Mouse (Mus musculus) lung, adult 2 months (tissue): ENCODE data around the gene 6330409D20Rik.

ENCODE experiments used
- CTCF ChIP-seq: fragments of 200-500 bp; IDR thresholded peaks from 2 replicates; pipeline ENCODE4 v1.5.1; 2011; ENCODE audit warnings: mild to moderate bottlenecking, low read length, control low read depth; ENCODE audit not compliant: insufficient read depth
- POLR2A ChIP-seq: fragments of 200-500 bp; IDR thresholded peaks from 2 replicates; pipeline ENCODE4 v1.6.1; 2011; ENCODE audit warnings: low read depth, mild to moderate bottlenecking, control low read depth, low read length, borderline replicate concordance; ENCODE audit errors: extremely low read depth

DNA sequence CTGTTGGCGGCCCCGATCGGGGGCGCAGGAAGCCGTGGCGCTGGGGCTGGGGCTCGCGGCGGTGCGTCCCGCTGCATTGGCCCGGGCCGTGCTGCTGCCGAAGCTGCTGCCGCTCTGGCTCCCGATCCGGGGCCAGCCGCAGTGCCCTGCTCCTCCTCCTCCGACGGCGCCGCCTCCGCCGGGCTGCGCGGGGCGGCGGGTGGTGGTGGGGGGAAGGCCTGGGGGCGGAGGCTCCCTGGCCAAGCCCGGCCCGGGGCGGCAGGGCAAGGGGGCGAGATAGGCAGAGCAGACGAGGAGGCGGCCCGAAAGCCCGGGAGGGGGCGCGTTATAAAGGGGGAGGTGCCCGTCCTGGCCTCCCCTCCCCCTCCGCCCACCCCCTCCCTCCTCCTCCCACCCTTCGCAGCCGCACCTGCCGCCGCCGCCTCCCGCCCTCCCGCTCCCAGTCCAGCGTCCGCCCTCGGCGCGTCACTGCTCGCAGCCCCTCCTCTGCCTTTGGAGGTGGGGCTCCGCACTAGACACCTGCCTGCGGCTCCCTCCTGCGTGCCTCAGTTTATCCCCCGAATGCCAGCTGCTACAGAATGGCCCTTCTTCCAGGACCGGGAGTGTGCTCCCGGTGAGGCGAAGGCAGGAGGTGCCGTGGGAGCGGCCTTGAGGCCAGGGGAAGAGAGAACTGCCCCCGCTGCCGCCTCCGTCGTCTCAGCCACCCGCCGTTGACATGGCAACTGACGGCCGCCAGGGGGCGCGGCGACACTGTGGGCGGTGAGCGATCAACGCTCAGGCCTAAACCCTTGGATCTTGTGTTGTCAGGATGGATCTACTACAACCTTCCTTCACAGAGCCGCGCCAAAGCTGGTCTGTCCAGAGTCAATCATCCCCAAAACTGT, 27.6 kb downstream of the 6330409D20Rik start, which contains the start of gene Cdk9:
- TF ChIP-seq CTCF, result peak; percentile 79
- 0 out of 2 replicates have a peak, but pooled peaks have one; percentile 5 for TF ChIP-seq POLR2A
